Mouse (Mus musculus) cerebellum, adult 11 months (tissue): ENCODE measurements around the gene Fndc4.

Experiments
- DNase-seq: peaks from one replicate; pipeline ENCODE4 v3.0.0; 2022

The Fndc4 gene

DNA sequence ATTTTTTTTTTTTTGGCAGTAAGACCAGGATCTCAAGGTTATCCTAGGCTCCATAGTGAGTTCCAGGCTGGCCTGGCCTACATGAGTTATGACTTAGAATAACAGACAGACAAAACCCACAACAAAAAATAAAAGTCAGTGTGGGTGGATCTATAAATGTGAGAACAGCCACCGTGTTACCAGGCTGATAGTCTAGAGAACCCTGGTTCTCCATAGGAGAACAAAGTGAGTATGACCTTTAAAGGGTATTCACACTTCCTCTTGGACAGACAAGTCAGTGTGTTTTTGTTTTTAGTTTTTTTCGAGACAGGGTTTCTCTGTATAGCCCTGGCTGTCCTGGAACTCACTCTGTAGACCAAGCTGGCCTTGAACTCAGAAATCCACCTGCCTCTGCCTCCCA, 39.9 kb downstream of the Fndc4 start:
- no peak for DNase-seq

DNA sequence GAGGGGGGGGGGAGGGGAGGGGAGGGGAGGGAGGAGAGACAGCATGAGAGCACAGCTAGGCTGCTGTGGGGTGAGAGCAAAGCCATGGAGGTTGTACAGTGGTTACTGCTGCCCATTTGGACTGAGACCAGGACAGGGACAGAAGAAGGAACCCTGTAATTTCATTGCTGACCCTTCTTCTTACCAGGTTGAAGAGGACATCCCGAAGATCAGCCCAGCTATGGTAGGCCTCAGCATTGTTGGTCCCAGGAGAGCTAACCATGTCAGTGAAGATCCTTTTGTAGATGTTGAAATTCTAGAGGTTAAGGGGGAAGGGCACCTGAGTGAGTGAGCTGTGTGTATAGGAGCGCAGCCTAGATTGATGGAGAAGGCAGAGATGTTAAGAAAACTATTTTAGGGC, 40.5 kb downstream of the Fndc4 start:
- no peak for DNase-seq

DNA sequence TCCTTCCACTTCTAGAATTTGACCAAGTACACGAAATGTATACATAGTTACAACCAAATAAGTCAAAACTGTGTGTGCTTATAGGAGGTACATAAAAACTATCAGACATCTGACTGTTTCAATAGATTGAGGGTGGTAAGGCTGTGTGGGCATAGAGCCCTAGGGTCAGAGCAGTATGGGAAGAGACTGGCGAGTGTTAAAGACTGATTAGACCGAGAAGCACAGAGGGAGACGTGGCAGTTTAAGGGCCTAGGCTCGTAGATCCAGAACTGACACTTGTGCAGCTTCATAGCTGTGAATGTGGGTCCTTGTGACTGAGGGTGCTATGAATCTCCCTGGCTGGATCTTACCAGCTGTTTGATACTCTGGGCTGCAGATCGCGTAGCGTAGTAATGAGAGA, 41.0 kb downstream of the Fndc4 start:
- DNase-seq, result no peak

DNA sequence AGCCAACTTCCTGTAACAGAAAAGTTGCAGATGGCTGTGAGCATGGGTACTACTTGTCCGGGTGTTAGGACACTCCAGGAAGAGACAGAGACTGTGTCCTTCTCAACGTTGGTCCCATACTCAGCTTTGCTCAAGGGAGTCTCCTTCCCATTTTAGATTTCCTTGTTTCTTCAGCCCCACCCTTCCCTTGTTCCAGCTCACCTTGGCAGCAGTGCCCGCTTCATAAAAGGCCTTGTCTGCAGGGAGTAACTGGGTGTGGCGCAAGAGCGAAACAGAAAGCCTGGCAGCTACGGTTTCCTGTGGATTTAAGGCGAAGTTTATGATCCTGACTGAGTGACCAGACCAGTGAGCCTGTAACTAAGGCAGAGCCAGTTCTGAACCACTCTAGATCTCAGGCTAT, 41.4 kb downstream of the Fndc4 start:
- no peak for DNase-seq

DNA sequence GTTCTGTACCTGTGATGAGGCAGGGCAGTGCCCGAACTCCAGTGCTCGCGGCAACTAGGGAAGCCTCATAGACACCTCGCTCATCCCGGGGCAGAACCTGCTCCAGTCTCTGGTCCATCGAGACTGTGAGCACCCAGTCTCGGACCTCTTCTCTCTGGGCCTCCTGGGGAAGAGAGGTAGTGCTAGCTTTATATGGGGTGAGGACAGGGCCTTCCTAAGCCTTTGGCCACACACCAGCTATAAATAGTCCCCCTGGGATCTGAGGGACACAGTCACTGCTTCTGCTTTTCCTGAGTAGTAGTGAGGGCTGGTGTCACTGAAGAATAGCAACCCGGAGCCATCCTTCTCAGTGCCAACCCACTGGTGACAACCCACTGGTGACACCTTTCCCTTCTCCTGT, 42.1 kb downstream of the Fndc4 start:
- no peak for DNase-seq

DNA sequence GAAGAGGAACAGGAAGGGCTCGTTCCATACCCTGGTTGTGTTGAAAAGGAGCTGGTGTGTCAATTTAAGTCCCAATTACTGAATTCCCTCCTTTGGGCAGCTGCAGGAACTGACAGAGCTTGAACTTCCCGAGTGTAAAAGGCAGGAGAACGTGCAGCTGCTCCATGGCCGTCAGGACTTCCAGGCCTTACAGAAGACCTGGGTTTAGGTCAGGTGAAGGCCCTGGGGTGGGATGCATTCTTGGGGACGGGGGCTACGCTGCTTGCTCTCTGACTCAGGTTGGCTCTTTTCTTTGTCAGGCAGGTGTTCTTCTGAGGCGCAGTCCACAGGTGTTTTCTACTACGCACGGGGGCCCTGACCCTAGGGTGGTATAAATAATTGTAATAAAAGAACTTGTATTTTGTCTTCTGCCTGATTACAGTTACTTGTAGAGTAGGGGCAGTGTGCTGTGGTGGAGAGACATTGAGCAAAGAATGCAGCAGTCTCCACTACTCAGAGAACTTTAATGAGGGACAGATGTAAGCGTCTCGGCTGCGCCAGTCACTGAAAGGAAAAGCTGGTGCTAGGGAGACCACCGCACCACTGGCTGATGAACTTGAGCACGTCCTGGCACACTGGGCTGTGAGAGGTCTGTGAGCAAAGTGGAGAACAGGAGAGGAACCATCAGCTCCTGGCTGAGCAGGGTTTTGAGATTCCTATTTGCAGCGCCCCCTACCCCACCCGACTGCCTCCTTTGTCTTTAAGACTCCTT, 42.9 kb downstream of the Fndc4 start:
- no peak for DNase-seq

DNA sequence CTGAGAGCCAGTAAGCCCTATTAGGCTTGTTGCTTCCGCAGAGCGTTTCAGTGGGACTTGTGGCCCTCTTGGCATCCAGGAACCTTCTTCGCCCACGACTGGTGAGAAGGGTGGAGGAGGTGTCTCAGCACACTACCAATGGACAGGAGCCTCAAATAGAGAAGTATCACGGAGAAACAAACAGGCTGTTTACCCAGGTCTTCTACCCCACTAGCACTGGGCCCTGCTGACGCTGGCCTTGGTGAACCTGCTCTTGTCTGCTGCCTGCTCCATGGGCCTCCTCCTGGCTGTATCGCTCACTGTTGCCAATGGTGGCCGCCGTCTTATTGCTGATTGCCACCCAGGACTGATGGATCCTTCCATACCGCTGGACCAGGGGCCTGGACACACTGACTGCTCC, 43.7 kb downstream of the Fndc4 start:
- DNase-seq, result no peak

DNA sequence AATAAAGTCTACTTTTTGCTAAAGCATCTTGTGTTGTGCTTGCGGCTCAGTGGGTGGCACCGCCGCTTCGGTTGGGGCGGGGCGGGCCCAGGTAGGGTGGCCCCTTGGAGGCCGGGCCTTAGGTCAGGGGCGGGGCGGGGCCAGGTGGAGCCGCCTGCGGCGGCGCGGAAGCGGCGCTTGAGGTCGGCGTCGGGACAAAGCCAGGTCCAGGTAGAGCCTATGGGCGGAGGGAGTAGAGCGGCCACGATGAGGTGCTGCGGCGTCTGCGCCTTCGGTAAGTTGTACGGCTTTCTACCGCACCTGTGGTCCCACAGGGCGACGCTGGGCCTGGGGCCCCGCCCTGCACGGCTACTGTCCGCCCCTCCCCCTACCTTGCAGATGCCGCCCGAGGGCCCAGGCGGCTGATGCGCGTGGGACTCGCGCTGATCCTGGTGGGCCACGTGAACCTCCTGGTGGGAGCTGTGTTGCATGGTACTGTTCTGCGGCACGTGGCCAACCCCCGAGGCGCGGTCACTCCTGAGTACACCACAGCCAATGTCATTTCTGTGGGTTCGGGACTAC, 44.3 kb downstream of the Fndc4 start, which contains the start of gene Krtcap3:
Krtcap3 (plus strand) TSS at position 151 of the 561 bp plus-strand sequence.
- no peak for DNase-seq

DNA sequence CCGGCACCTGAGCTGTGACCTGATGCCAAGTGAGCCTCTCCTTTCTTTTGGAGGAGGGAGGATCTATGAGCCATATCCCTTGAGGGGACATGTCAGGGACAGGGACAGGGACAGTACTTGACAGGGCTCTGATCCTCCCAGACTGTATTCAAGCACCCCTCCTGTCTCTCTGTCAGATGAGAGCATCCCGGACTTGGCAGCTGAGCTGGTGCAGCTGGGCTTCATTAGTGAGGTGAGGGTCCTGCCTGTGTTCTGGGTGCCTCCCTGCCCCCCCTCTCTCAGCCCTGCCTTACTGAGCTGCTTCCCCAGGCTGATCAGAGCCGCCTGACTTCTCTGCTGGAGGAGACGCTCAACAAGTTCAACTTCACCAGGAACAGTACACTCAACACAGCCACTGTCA, 45.2 kb downstream of the Fndc4 start:
- DNase-seq, result no peak
